Mouse (Mus musculus) hindbrain, embryonic 10.5 days (tissue): ENCODE measurements around the gene Zc3hav1. TPM values are rescaled to one million over a fixed set of nuclear protein-coding genes. Genes with fewer than 3 reads are reported as not detected.
"Not testable (repeated sequence)": the region's sequence is repeated elsewhere in the genome, so short reads cannot be mapped to it uniquely, and the experiment has no call there.

Experiments used
- DNase-seq: peaks from one replicate; pipeline ENCODE4 v3.0.0-alpha.2; 2017; ENCODE audit warnings: low spot score
- H3K27ac ChIP-seq: fragments of 300-500 bp; sonication (generic); 2 replicates; pipeline ENCODE4 v1.5.1; 2016; ENCODE audit warnings: mild to moderate bottlenecking, moderate library complexity
- H3K27me3 ChIP-seq: fragments of 300-500 bp; sonication (generic); 2 replicates; pipeline ENCODE4 v1.6.1; 2016; ENCODE audit warnings: mild to moderate bottlenecking; ENCODE audit not compliant: poor library complexity, insufficient read depth, severe bottlenecking
- H3K36me3 ChIP-seq: fragments of 300-500 bp; sonication (generic); 2 replicates; pipeline ENCODE4 v1.6.1; 2016; ENCODE audit warnings: mild to moderate bottlenecking, moderate library complexity
- H3K4me1 ChIP-seq: fragments of 300-500 bp; sonication (generic); replicated peaks from 2 replicates; pipeline ENCODE4 v1.6.1; 2016; ENCODE audit warnings: mild to moderate bottlenecking
- H3K4me3 ChIP-seq: fragments of 300-500 bp; sonication (generic); 2 replicates; pipeline ENCODE4 v1.5.1; 2016; ENCODE audit warnings: mild to moderate bottlenecking, moderate library complexity
- H3K9me3 ChIP-seq: fragments of 300-500 bp; sonication (generic); 2 replicates; pipeline ENCODE4 v1.6.1; 2016; ENCODE audit warnings: mild to moderate bottlenecking, moderate library complexity
- WGBS: fragments of 180-500 bp; shearing (Covaris S2); methylation state at CpG from one replicate; pipeline ENCODE4 v1.1.7; 2016; 5-methylcytosine and 5-hydroxymethylcytosine counted together
- polyA plus RNA-seq: library from polyadenylated mRNA; unstranded; fragments of >200 nt; fragmentation: Nextera tagmentation; extraction: Ambion mirVana; gene quantifications from 2 replicates; pipeline ENCODE4 v1.2.1, GENCODE M21; 2016

Gene Zc3hav1
- polyA plus RNA-seq, 1 experiment from 2014 or later, result 2.2 TPM

DNA sequence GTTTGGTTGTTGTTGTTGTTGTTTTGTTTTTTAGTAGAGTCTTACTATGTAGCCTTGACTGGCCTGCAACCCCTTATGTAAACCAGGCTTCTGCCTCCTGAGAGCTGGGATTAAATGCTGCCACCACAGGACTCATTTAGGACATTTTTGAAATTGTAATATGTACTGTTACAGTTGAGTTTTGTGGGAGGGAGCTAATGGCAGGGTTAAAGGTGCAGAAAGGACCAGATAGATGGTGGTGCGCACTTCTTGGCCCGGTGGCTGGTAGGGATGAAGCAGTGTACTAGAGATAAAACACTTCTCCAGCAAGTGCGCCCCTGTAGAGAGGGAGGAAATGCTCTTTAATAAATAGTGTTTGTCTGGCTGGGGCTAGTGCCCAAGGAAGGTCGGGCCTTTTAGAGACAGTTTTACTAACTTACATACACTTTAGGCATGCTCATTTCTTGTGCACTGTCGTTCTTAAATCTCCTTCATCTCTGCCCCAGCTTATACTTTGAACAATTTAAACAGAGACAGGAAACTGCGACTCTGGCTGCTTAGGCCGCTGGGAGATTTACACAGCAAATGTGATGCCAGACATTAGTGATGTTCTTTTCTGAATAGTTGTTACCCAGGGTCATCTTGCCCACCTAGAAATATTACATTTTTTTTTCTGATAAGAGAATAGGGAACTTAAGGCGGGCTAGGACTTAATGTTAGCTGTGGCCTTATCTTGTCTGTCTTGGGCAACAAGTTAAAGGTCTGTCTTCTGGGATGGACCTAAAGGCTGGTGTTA lies 4.0 kb upstream of the Zc3hav1 start:
- no peak overlapping the region for H3K4me3 ChIP-seq
- H3K27me3 ChIP-seq, result peaks cover 50% of the 10 kb centered on the region
- H3K9me3 ChIP-seq, result no peaks in the 10 kb centered on the region
- 75% methylated on average over 8 of the region's 8 CpGs for WGBS
- H3K36me3 ChIP-seq, result no peaks in the 10 kb centered on the region
- H3K27ac ChIP-seq, result no peak overlapping the region
- peaks cover 23% of the 10 kb centered on the region for H3K4me1 ChIP-seq
- no peak for DNase-seq

GRCm38 (mm10) chr6:38357603-38358252 lies 3.3 kb upstream of the Zc3hav1 start:
- H3K36me3 ChIP-seq, result no peaks in the 10 kb centered on the region
- no peaks in the 10 kb centered on the region for H3K9me3 ChIP-seq
- peaks cover 57% of the 10 kb centered on the region for H3K27me3 ChIP-seq
- H3K27ac ChIP-seq, result no peak overlapping the region
- WGBS, result 49% methylated on average over 5 of the region's 5 CpGs
- no peak for DNase-seq
- H3K4me1 ChIP-seq, result peaks cover 21% of the 10 kb centered on the region
- no peak overlapping the region for H3K4me3 ChIP-seq

DNA sequence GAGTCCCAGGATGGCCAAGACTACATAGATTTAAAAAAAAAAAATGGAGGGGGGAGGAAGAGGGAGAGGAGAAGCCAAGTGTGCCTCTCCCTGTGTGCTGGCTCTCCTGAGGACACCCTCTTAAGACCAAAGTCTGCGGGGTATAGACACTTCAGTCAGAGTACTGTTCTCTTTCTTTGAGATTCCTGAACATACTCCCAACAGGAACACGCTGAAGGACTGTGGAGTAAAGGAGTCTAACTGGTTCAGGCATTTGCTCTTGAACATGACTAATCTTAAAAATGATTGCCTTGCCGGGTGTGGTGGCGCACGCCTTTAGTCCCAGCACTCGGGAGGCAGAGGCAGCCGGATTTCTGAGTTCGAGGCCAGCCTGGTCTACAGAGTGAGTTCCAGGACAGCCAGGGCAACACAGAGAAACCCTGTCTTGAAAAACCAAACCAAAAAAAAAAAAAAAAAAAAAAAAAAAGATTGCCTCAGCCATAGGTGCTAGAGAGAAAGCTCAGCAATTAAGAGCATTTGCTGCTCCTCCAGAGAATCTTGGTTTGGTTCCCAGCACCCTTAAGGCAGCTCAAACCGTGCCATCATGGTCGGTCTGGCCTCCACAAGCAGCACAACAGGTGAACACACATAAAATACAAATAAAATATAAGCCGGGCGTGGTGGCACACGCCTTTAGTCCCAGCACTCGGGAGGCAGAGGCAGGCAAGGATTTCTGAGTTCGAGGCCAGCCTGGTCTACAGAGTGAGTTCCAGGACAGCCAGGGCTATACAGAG lies 2.4 kb upstream of the Zc3hav1 start:
- WGBS, result 83% methylated on average over 15 of the region's 15 CpGs
- H3K27me3 ChIP-seq, result peaks cover 66% of the 10 kb centered on the region

GRCm38 (mm10) chr6:38355862-38356261 lies 1.5 kb upstream of the Zc3hav1 start:
- peaks cover 76% of the 10 kb centered on the region for H3K27me3 ChIP-seq
- WGBS, result 5% methylated on average over 7 of the region's 7 CpGs
- DNase-seq, result peak; percentile 12

More for the DNA sequence above, 2.4 kb upstream of the Zc3hav1 start:
- H3K4me3 ChIP-seq, H3K27ac ChIP-seq, H3K36me3 ChIP-seq, H3K9me3 ChIP-seq, DNase-seq: not testable (repeated sequence)
- H3K4me1 ChIP-seq, result peaks cover 21% of the 10 kb centered on the region

DNA sequence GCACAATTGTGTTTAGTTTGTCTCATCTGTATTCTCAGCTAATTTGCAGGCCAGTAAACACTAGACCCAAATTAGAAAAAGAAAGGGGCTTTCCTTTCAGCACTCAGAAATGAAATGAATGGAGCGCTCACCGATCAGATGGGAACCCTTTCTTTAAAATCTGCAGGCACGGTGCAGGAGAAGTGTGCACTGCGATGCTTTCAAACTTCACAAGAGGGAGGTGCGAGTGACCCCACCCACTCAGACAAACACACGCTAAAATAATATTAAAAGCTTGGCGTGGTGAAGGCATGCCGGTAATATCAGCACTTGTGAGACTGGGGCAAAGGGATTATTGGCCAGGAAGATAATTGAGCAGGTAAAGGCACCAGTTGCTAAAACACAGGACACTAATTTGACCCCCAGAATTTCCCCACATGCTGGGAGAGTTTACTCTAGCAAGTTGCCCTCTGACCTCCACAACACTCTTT lies 986 bp upstream of the Zc3hav1 start:
- Histone ChIP-seq H3K27me3 (peaks cover 80% of the 10 kb centered on the region), H3K9me3 (no peaks in the 10 kb centered on the region), H3K27ac (no peak overlapping the region), H3K36me3 (no peaks in the 10 kb centered on the region), H3K4me1 (peaks cover 21% of the 10 kb centered on the region), H3K4me3 (peak overlapping the region; percentile 60)
- peak; percentile 15 for DNase-seq
- WGBS, result 3% methylated on average over 8 of the region's 8 CpGs

More at GRCm38 (mm10) chr6:38355862-38356261, 1.5 kb upstream of the Zc3hav1 start:
- Histone ChIP-seq H3K4me3 (no peak overlapping the region), H3K36me3 (no peaks in the 10 kb centered on the region), H3K4me1 (peaks cover 21% of the 10 kb centered on the region), H3K9me3 (no peaks in the 10 kb centered on the region), H3K27ac (no peak overlapping the region)

DNA sequence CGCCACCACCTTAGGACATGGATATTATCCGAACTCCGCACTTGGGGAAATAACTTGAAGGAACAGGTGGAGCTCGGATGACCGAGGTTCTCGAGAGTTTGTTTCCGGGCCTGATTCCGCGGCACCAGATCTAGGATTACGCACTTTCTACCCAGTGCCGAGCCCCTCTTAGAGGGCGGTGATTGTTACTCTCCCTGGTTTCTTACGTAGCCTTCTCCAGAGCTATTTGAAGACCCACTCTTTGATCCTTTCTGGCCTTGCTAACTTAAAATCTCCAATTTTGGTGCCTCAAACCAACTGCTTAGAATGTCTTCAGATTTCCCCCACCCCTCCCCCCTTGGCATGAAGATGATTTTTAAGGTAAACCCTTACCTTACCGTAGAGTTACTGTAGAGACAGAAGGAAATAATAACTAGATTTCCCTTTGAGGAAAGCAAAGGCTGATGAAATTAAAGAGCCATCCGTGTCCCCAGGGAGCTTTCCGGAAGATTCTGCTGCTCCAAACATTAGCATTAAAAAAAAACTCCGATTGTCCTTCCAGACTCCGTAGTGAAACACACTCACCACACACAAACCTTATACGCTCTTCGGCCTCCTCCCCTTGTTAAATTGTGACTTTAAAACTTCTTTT lies 435 bp upstream of the Zc3hav1 start:
- DNase-seq, result no peak

GRCm38 (mm10) chr6:38353181-38353580 lies 1.2 kb downstream of the Zc3hav1 start:
- 7% methylated on average over 13 of the region's 13 CpGs for WGBS
- DNase-seq, result peak; percentile 27
- Histone ChIP-seq H3K36me3 (no peaks in the 10 kb centered on the region), H3K9me3 (no peaks in the 10 kb centered on the region), H3K27ac (no peak overlapping the region), H3K4me1 (peaks cover 21% of the 10 kb centered on the region), H3K27me3 (peaks cover 89% of the 10 kb centered on the region), H3K4me3 (peak overlapping the region; percentile 60)

More for the DNA sequence above, 435 bp upstream of the Zc3hav1 start:
- Histone ChIP-seq H3K4me1 (peaks cover 21% of the 10 kb centered on the region), H3K27ac (0 out of 2 replicates have a peak overlapping the region, but pooled peaks have one; percentile 79), H3K4me3 (peak overlapping the region; percentile 60), H3K36me3 (no peaks in the 10 kb centered on the region), H3K9me3 (no peaks in the 10 kb centered on the region), H3K27me3 (peaks cover 86% of the 10 kb centered on the region)
- WGBS, result 1% methylated on average over 20 of the region's 20 CpGs

GRCm38 (mm10) chr6:38352451-38352850 lies 2.0 kb downstream of the Zc3hav1 start:
- WGBS, result 9% methylated on average over 10 of the region's 10 CpGs
- no peaks in the 10 kb centered on the region for H3K36me3 ChIP-seq
- peaks cover 21% of the 10 kb centered on the region for H3K4me1 ChIP-seq
- H3K4me3 ChIP-seq, result peak overlapping the region; percentile 60; the same call in 1 of the 2 replicates
- DNase-seq, result peak; percentile 40
- no peaks in the 10 kb centered on the region for H3K9me3 ChIP-seq
- no peak overlapping the region for H3K27ac ChIP-seq
- peaks cover 81% of the 10 kb centered on the region for H3K27me3 ChIP-seq

- H3K9me3 ChIP-seq, result no peaks in the 10 kb centered on the region
- no peak overlapping the region for H3K4me3 ChIP-seq
- no peak overlapping the region for H3K27ac ChIP-seq
- no peak for DNase-seq
- H3K27me3 ChIP-seq, result peaks cover 76% of the 10 kb centered on the region
- peaks cover 21% of the 10 kb centered on the region for H3K4me1 ChIP-seq
- no peaks in the 10 kb centered on the region for H3K36me3 ChIP-seq
- WGBS, result 59% methylated on average over 4 of the region's 4 CpGs
These were observed 2.5 kb downstream of the Zc3hav1 start for GRCm38 (mm10) chr6:38351930-38352329.

DNA sequence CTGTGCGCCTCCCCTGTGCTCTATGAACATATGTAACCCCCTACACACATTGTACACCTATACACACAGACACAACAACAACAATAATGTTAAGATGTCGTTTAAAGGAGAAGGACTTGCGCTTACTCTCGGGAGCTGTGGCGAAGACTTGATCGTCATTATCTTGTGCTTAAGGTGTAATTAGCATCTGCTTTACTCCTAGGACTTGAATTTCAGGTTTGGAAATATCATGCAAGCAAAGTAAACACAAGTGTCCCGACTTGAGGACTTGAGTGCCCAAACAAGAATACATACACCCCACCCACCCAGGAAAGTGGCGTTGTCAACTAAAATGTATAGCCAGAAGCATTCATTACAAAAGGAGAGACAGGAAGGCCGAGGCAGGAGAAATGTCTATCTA lies 4.6 kb downstream of the Zc3hav1 start:
- 80% methylated on average over 9 of the region's 9 CpGs for WGBS
- peaks cover 55% of the 10 kb centered on the region for H3K27me3 ChIP-seq
- no peaks in the 10 kb centered on the region for H3K36me3 ChIP-seq
- H3K27ac ChIP-seq, result no peak overlapping the region
- no peaks in the 10 kb centered on the region for H3K9me3 ChIP-seq
- H3K4me3 ChIP-seq, result no peak overlapping the region
- no peak for DNase-seq
- H3K4me1 ChIP-seq, result peaks cover 12% of the 10 kb centered on the region

DNA sequence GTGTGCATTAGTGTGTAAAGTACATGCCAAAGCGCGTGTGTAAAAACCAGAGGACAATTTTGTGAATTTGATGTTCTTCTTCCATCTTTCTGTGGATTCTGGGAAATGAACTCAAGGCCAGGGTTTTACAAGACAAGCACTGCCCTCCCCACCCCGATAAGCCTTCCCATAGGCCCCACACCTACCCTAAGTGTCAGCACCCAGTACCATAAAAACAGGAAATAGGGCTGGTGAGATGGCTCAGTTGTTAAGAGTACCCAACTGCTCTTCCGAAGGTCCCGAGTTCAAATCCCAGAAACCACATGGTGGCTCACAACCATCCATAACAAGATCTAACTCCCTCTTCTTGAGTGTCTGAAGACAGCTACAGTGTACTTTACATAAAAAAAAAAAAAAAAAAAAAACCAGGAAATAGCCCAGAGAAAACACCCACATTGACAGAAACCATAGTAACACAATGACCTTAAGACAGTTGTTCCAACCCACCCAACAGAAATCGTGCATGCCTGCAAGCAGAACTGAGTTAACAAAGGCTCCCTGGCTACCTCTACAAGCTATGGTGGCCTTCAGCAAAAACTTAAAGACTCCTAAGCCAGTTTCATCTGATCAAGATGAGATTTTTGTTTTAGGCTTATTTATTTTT lies 5.5 kb downstream of the Zc3hav1 start:
- Histone ChIP-seq H3K4me1 (peaks cover 3% of the 10 kb centered on the region), H3K4me3 (no peak overlapping the region), H3K27ac (no peak overlapping the region), H3K27me3 (peaks cover 46% of the 10 kb centered on the region), H3K9me3 (no peaks in the 10 kb centered on the region), H3K36me3 (no peaks in the 10 kb centered on the region)
- 93% methylated on average over 6 of the region's 6 CpGs for WGBS
- DNase-seq, result no peak

GRCm38 (mm10) chr6:38347875-38348274 lies 6.5 kb downstream of the Zc3hav1 start:
- no peak for DNase-seq
- Histone ChIP-seq H3K36me3 (no peaks in the 10 kb centered on the region), H3K9me3 (no peaks in the 10 kb centered on the region), H3K27me3 (peaks cover 36% of the 10 kb centered on the region), H3K4me1 (0 out of 2 replicates have a peak, but pooled peaks cover 3% of the 10 kb centered on the region), H3K27ac (no peak overlapping the region), H3K4me3 (no peak overlapping the region)
- 81% methylated on average over 5 of the region's 5 CpGs for WGBS
